Mouse (Mus musculus): Measurements from ENCODE around the gene Atpaf2.

DNA sequence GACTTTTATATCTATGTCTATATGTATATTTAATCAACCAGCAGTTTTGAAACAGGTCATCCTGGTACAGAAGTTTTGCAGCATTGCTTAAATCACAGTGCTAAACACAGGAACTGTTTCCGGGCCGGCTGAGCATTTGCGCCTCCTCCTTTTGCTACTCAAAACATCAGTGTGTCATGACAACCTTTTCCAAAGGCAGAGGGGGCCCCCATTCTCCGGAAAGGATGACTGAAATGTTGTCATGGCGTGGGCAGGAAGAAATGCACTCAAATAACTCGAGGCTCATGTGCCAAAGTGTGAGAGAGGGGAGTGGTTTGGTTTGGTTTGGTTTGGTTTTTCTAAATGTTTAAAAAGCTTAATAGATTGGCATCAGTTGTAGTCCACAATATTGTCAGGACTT lies 24.6 kb upstream of the Atpaf2 start:
- TF ChIP-seq POLR2A (IDR thresholded peaks at IDR 0.05; ENCODE audit: insufficient read length, low read depth) (no peak), CEBPB (IDR thresholded peaks at IDR 0.05; ENCODE audit: insufficient read depth, poor library complexity, severe bottlenecking) (no peak), POLR2AphosphoS2 (IDR thresholded peaks at IDR 0.05; ENCODE audit: insufficient read length, low read depth) (no peak)

Data from myocyte (in vitro differentiated cells).